Mouse (Mus musculus): ENCODE results near the gene Gm49403.

DNA sequence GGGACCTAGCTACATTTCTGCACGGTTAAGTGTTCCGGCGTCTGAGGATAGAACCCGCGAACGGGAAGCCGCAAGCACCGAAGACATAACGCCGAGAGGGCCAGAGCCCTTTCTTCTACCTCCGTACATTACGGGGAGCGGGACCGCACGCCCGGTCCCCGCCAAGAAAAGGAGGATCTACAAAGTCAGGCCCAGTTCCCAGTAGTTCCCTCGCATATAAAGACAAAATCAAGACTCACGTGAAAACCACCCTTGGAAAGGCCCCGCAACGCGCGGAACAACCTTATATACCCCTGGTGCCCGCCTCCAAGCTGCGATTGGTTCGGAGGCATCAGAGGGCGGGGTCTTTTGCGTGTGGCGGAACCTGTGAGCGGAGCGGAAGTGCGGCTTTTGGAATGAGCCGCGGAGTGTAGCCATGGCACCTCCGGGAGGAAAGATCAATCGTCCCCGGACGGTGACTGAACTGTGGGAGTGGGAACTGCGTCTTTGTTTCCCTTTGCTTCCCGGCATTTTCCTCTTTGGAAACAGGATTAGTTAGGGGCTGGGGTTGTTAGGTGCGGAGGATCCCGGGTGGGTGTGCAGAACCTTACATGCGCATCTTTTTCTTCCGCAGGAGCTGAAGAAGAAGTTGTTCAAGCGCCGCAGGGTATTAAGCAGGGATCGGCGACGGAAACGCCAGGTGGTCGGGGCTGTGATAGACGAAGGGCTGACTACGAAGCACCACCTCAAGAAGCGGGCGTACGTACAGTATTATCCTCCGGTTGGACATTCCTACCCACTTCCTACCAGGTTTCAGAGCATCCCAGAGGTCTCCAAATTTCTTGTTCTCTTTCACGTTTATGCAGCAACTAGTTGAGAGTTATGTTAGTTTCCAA lies 5.0 kb downstream of the Gm49403 start, which contains the start of the genes 1810009A15Rik and Gm49416:
- no peak for TF ChIP-seq CTCF (IDR thresholded peaks at IDR 0.05; ENCODE audit: borderline replicate concordance, insufficient read depth, low read length)
- peak; percentile 95 for TF ChIP-seq POLR2A (IDR thresholded peaks at IDR 0.05; ENCODE audit: low read depth, low read length)
